Mouse (Mus musculus) layer of hippocampus, adult 2 months (tissue): ENCODE results near the gene Slc24a3. TPM values are rescaled to one million over a fixed set of nuclear protein-coding genes. Genes with fewer than 3 reads are reported as not detected.

Experiments
- DNase-seq, 2 experiments: peaks; one replicate each; pipeline ENCODE4 v3.0.0; 2022; ENCODE audit warnings: low spot score in 2 of 2
- H3K27ac ChIP-seq: fragments of 200-600 bp; 2 replicates; pipeline ENCODE4 v1.8.1; 2022
- H3K4me3 ChIP-seq: fragments of 200-600 bp; 2 replicates; pipeline ENCODE4 v1.8.1; 2022; ENCODE audit warnings: mild to moderate bottlenecking
- CTCF ChIP-seq: fragments of 200-600 bp; conservative IDR thresholded peaks from 2 replicates; pipeline ENCODE4 v1.8.1; 2022; ENCODE audit warnings: antibody characterized with exemption, mild to moderate bottlenecking, moderate library complexity
- total RNA-seq, 2 experiments: library from RNA; stranded (reverse); gene quantifications; 2 replicates each; pipeline ENCODE4 v1.2.3; 2021

The Slc24a3 gene
- total RNA-seq, 2 experiments from 2014 or later = 173 to 191 TPM

DNA sequence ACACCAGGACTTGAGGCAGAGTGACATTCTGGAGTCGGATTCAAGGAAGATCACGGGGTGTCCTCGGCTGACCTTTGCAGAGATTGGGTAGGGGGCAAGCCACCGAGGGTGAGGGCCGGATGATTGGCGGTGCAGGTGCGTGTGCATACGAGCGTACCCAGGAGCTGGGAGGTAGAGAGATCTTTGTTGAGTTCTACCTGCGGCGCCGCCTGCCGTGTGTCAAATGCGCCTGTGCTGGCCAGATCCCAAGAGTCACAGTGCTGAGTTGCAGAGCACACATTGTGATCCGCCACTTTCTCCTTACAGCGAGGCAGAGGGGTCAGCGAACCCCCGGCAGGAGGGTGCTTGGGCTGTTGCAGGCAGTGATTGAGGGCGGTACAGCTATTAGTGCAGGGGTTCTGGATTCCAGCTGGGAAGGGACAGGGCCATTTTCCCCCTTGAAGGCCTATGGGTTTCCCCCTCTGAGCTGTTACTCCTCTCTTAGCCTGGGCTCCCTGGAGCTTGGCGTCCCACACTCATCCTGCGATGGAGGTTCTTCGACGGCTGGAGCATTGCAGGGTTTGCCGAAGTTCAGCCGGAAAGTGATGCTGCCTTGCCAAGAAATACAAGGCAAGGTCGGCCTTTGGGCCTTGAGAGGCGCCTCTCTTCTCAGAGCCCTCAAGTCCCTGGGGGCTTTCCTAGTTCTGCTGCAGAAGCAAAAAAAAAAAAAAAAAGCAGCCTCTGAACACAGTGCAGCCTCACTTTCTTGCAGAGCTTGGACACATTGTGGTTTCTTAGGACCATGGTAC, 508.4 kb downstream of the Slc24a3 start:
- H3K4me3 ChIP-seq = peak overlapping the region; percentile 67
- DNase-seq = no peak
- H3K27ac ChIP-seq = peak overlapping the region; percentile 51
- TF ChIP-seq CTCF = 0 out of 2 replicates have a peak, but pooled peaks have one; percentile 18

DNA sequence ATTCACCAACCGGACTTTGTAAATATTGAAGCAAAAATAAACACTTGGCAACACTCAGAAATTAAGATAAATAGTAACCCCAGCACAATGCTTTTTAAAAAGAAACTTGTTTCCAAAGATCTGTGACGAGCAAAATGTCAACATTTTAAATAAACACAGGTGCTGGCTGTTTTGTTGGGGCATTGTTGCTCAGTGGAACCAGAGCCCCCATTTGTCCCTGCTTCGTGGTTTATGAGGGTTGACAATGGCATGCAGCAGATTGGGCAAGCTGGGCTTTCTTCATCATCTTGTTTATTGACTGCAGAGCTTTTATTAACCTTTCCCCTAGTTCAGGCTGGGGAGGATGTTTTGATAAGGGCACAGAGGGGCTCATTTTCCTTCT, 509.0 kb downstream of the Slc24a3 start:
- Histone ChIP-seq H3K27ac (0 out of 2 replicates have a peak overlapping the region, but pooled peaks have one; percentile 5), H3K4me3 (no peak overlapping the region; the same call in 1 of the 2 replicates)
- DNase-seq = no peak
- no peak for TF ChIP-seq CTCF

DNA sequence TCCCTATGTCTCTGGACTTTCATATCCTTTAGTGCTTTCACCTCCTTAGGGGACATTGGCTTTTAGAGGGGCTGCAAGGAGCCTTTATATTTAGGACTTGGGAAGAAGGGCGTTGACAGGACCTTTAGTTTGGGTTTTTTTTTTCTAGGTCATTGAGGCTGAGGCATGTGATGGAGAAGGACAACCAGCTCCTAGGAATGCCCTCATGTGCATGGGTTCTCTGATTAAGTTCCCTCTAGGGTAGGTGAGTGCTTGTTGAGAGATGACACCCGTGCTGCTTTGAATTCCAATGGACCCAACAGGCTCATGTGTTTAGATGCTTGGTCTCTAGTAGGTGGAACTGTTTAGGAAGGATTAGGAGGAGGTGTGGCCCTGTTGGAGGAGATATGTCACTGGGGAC, 509.4 kb downstream of the Slc24a3 start:
- no peak for TF ChIP-seq CTCF
- no peak for DNase-seq
- H3K27ac ChIP-seq = 0 out of 2 replicates have a peak overlapping the region, but pooled peaks have one; percentile 5
- no peak overlapping the region for H3K4me3 ChIP-seq

DNA sequence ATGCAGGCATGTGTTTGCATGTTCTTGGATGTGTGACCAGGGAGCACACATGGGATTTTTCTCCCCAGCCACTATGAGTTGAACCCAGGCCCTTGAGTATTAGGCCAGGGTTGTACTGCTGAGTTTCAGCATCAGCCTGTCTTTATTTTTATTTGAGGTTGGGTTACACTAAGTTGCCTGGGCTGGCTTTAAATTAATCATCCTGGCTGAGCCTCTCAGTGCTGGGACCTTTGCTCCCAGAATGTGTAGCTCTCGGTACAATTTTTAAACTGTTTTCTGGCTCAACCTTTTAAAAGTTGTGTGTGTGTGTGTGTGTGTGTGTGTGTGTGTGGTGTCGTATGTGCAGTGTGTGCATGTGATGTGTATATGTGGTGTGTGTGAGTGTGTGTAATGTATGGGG, 512.6 kb downstream of the Slc24a3 start:
- no peak for DNase-seq
- no peak for TF ChIP-seq CTCF
- H3K4me3 ChIP-seq = no peak overlapping the region
- H3K27ac ChIP-seq = no peak overlapping the region

DNA sequence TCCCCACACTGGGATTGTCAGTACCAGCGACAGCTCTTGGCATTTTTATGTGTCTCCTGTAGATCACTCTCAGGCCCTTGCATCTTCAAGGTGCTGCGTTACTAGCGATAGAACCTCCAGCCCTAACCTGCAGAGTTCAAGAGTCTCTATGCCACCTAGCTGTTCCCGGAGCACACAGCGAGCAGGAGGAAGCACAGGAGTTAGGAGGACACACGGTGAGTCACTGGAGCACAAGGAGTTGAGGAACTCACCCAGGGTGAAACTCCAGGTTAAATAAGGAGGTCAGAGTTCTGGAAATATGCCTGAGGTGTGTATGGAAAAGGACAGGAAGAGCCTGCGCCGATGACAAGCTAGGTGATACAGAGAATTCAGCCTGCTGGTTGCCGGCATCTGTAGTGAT, 513.2 kb downstream of the Slc24a3 start:
- TF ChIP-seq CTCF = no peak
- Histone ChIP-seq H3K27ac (no peak overlapping the region), H3K4me3 (no peak overlapping the region)
- DNase-seq = no peak

DNA sequence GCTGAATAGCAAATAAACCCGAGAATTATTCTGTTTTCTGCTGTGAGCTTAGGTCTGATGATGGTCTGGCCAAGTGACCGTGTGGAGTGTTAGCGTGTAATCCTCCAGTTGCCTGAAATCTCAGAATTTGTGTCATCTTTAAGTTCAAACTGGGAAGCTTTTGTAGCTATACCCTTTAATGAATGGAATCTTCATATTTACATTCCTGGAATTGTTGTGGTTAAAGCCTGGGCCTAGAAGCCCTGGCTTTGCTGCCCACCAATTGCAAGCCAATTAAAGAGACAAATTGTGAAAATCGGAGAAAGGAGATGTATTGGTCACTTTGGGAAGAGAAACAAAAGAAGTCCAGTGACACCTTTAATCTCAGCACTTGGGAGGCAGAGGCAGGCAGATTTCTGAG, 514.1 kb downstream of the Slc24a3 start:
- no peak for TF ChIP-seq CTCF
- Histone ChIP-seq H3K4me3 (no peak overlapping the region), H3K27ac (no peak overlapping the region)
- DNase-seq = no peak

DNA sequence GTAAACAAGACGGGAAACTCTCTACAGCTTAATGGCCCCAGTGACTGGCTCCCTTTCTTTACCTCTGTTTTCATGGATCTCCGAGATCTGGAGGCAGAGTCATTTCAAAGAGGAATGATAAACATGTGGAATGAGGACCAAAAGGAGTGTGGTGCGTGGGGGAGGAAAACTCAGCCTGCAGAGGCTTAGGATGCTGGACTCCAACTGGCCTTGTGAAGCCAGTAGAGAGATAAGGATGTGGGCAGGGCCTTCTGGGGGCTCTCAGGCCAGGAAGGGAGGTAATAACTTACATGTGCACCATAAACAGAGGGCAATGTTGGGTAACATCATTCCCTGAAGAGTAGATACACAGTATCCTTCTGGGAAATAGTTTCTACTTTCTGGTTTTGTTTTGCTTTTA, 515.4 kb downstream of the Slc24a3 start:
- no peak for DNase-seq
- no peak overlapping the region for H3K27ac ChIP-seq
- TF ChIP-seq CTCF = no peak
- H3K4me3 ChIP-seq = no peak overlapping the region

DNA sequence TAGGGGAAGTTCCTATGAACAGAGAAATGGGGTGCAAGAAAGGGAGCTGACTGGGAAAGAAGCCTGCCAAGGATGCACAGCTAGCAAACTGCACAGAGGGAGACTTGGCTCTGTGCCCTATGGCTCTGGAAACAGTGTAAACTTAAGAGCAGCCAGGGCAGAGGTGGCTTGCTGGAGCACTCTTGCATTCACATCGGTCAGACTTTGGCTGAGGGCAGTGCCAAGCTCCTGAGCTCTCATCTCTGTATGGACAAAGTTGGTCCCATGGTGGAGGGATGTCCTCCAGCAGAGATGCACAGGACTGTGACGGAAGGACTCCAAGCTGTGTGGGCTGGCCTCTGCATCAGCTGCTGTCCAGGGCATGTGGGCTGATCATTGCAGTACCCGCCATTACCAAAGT, 516.0 kb downstream of the Slc24a3 start:
- Histone ChIP-seq H3K4me3 (no peak overlapping the region), H3K27ac (peak overlapping the region; percentile 19; the same call in 1 of the 2 replicates)
- DNase-seq = no peak
- no peak for TF ChIP-seq CTCF

DNA sequence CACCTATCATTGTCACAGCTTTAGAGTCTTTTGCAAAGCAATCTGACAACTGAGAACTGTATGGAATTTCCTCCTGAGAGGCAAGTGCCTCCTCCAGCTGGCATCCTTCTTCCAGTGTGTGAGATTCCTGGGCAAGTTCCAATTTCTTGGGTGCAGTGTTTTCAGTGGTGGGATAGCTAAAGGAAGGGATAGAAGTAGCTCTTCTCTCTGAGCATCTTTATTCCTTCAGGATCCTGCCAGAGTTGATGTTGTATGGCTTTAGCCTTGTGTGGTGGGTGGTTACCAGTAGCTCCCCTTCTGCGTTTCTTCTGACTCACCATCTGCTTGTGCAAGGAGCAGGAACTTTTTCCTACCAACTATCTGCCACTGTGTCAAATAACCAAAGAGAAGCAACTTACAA, 516.6 kb downstream of the Slc24a3 start:
- DNase-seq = peak in 1 of 2 experiments; percentile 61
- H3K27ac ChIP-seq = peak overlapping the region; percentile 19; the same call in 1 of the 2 replicates
- no peak for TF ChIP-seq CTCF
- no peak overlapping the region for H3K4me3 ChIP-seq

DNA sequence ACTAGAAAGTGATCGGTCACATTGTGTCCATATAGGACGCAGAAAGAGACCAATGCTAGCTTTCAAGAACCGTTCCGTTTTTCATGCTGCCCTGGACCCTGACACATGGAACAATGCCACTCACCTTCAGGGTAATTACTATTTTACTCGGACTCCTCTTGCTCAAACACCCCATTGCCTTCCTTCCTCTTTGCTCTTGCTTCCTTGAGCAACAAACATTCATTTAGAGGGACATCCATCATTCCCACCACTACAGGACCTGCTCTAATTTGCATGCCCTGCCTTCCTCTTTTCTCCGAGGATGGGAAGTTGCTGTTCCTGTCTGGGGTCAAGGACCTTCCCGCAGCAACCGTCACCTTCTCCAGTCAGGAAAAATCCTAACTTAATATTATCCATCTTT, 517.3 kb downstream of the Slc24a3 start:
- Histone ChIP-seq H3K4me3 (no peak overlapping the region), H3K27ac (no peak overlapping the region)
- no peak for DNase-seq
- TF ChIP-seq CTCF = no peak

DNA sequence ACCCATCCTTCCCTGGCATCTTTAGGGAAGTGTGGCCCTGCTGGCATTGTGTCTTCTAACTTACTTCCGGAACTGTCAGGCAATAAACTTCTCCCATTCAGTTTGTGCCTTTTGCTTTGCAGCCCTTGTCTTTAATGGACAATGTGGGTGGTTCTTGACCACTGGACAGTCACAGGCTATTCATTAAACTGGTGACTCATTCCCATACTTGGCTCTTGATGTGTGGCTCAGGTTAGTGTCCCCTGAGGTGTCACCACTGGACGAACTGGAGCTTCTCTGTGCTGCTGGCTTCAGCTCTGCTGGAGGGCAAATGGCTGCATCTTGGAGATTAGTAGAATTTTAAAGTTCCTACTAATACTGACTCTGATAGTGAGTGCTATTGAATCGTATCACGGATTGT, 518.5 kb downstream of the Slc24a3 start:
- Histone ChIP-seq H3K4me3 (no peak overlapping the region), H3K27ac (no peak overlapping the region)
- DNase-seq = no peak
- TF ChIP-seq CTCF = no peak

DNA sequence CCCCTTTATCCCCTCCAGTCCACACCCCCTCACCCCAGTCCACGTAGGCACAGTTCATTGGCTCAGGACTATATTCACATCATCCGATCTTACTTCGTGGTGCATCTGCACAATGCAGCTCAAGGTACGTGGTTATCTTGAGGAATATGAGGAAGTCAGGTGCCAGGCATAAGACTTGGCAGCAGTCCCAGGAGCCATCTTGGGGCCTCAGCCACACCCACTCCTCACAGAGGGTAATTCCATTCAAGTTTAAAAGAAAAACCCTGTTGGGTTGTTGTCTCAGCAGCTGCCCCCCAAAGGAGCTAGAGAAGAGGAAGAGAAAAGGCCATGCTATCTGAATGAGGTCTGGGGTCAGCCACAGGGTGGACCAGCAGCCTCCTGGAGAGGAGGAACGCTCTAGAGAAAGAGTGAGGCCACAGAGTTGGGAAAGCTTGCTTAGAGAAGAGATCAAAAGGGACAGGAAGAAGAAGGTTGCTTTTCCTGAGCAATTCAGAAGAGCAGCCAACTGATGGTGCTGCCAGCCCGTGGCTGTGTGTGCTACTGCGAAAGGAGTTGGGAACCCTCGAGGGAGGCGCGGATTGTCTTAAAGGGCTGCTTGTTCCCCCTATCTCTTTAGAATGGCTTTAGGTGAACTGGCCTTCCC, 523.9 kb downstream of the Slc24a3 start:
- DNase-seq = no peak
- Histone ChIP-seq H3K27ac (no peak overlapping the region), H3K4me3 (no peak overlapping the region)
- TF ChIP-seq CTCF = no peak
